Mouse (Mus musculus) MEL (cell line): Measurements from ENCODE around the gene Dcakd. TPM values are rescaled to one million over a fixed set of nuclear protein-coding genes. Genes with fewer than 3 reads are reported as not detected.

ENCODE experiments used
- DNase-seq: peaks from one replicate; pipeline ENCODE4 v3.0.0; 2011; ENCODE audit warnings: low read depth, low spot score
- H3K27ac ChIP-seq: 2 replicates; pipeline ENCODE4 v1.5.1; 2012; ENCODE audit warnings: low read depth, mild to moderate bottlenecking, control low read depth, low read length, moderate library complexity; ENCODE audit not compliant: control insufficient read depth
- H3K27me3 ChIP-seq, 2 experiments: fragments of 150-350 bp in 1 of 2; sonication (generic) in 1 of 2; 2 replicates each; pipeline ENCODE4 v1.6.1; 2012; ENCODE audit warnings: low read length in 2 of 2, mild to moderate bottlenecking in 2 of 2, improper control_type of control experiment in 1 of 2, moderate library complexity in 1 of 2; ENCODE audit not compliant: insufficient read depth in 2 of 2, control insufficient read depth in 1 of 2
- H3K36me3 ChIP-seq, 2 experiments: 2 replicates each; pipeline ENCODE4 v1.6.1; 2012 to 2014; ENCODE audit warnings: low read length in 2 of 2, improper control_type of control experiment in 1 of 2, inconsistent platforms in 1 of 2, mild to moderate bottlenecking in 1 of 2; ENCODE audit not compliant: insufficient read depth in 2 of 2, control insufficient read depth in 1 of 2
- H3K4me1 ChIP-seq, 2 experiments: fragments of 150-350 bp in 1 of 2; sonication (generic) in 1 of 2; 2 replicates each; pipeline ENCODE4 v1.6.1; 2012; ENCODE audit warnings: low read length in 2 of 2, improper control_type of control experiment in 1 of 2, mild to moderate bottlenecking in 1 of 2; ENCODE audit not compliant: insufficient read depth in 2 of 2, control insufficient read depth in 1 of 2
- H3K4me3 ChIP-seq, 2 experiments: fragments of 150-350 bp in 1 of 2; sonication (generic) in 1 of 2; 2 replicates each; pipeline ENCODE4 v1.5.1; 2012; ENCODE audit warnings: low read depth in 2 of 2, low read length in 2 of 2, mild to moderate bottlenecking in 2 of 2, moderate library complexity in 2 of 2, control low read depth in 1 of 2, improper control_type of control experiment in 1 of 2; ENCODE audit not compliant: control insufficient read depth in 1 of 2, insufficient read depth in 1 of 2
- H3K79me2 ChIP-seq: 2 replicates; pipeline ENCODE4 v1.6.1; 2012; ENCODE audit warnings: mild to moderate bottlenecking, low read length, moderate library complexity; ENCODE audit not compliant: control insufficient read depth, poor library complexity, insufficient read depth
- H3K9ac ChIP-seq: 2 replicates; pipeline ENCODE4 v1.6.1; 2012; ENCODE audit warnings: low read depth, mild to moderate bottlenecking, control low read depth, low read length, moderate library complexity; ENCODE audit not compliant: control insufficient read depth, poor library complexity, severe bottlenecking
- H3K9me3 ChIP-seq: fragments of 150-350 bp; sonication (generic); replicated peaks from 2 replicates; pipeline ENCODE4 v1.6.1; 2012; ENCODE audit warnings: mild to moderate bottlenecking, low read length, improper control_type of control experiment, moderate library complexity; ENCODE audit not compliant: insufficient read depth
- BHLHE40 ChIP-seq: IDR thresholded peaks from 2 replicates; pipeline ENCODE4 v1.6.1; 2012; ENCODE audit warnings: low read depth, mild to moderate bottlenecking, inconsistent platforms, low read length, improper control_type of control experiment, borderline replicate concordance
- CTCF ChIP-seq, 3 experiments: IDR thresholded peaks in 2 of 3; conservative IDR thresholded peaks in 1 of 3; 2 replicates each; pipeline ENCODE4 v1.5.1; 2011 to 2012; ENCODE audit warnings: low read length in 3 of 3, low read depth in 2 of 3, mild to moderate bottlenecking in 2 of 3, improper control_type of control experiment in 1 of 3, inconsistent platforms in 1 of 3, mixed read lengths in 1 of 3, moderate library complexity in 1 of 3; ENCODE audit not compliant: control insufficient read depth in 1 of 3, insufficient read depth in 1 of 3, poor library complexity in 1 of 3, severe bottlenecking in 1 of 3
- E2F4 ChIP-seq: IDR thresholded peaks from 2 replicates; pipeline ENCODE4 v1.6.1; 2011; ENCODE audit warnings: low read depth, low read length, improper control_type of control experiment, borderline replicate concordance
- ETS1 ChIP-seq: IDR thresholded peaks from 2 replicates; pipeline ENCODE4 v1.6.1; 2012; ENCODE audit warnings: low read depth, mild to moderate bottlenecking, inconsistent platforms, low read length, improper control_type of control experiment, moderate library complexity
- JUND ChIP-seq: IDR thresholded peaks from 2 replicates; pipeline ENCODE4 v1.6.1; 2011; ENCODE audit warnings: low read depth, mild to moderate bottlenecking, improper control_type of control experiment, low read length
- MAFK ChIP-seq: IDR thresholded peaks from 2 replicates; pipeline ENCODE4 v1.6.1; 2011; ENCODE audit warnings: low read depth, mild to moderate bottlenecking, low read length, improper control_type of control experiment, borderline replicate concordance
- MAX ChIP-seq: IDR thresholded peaks from 2 replicates; pipeline ENCODE4 v1.6.1; 2011; ENCODE audit warnings: low read length, improper control_type of control experiment
- MAZ ChIP-seq: IDR thresholded peaks from 2 replicates; pipeline ENCODE4 v1.6.1; 2012; ENCODE audit warnings: low read depth, mild to moderate bottlenecking, inconsistent platforms, low read length, improper control_type of control experiment
- MEF2A ChIP-seq: IDR thresholded peaks from 2 replicates; pipeline ENCODE4 v1.6.1; 2014; ENCODE audit warnings: low read depth, mild to moderate bottlenecking, inconsistent platforms, low read length, improper control_type of control experiment; ENCODE audit not compliant: poor library complexity, insufficient replicate concordance, severe bottlenecking; ENCODE audit errors: extremely low read depth
- MYB ChIP-seq: IDR thresholded peaks from 2 replicates; pipeline ENCODE4 v1.6.1; 2011; ENCODE audit warnings: mild to moderate bottlenecking, low read depth, low read length, improper control_type of control experiment
- MYC ChIP-seq: IDR thresholded peaks from 2 replicates; pipeline ENCODE4 v1.6.1; 2011; ENCODE audit warnings: low read depth, mild to moderate bottlenecking, low read length, improper control_type of control experiment, moderate library complexity
- NRF1 ChIP-seq: IDR thresholded peaks from 2 replicates; pipeline ENCODE4 v1.6.1; 2014; ENCODE audit warnings: low read depth, mild to moderate bottlenecking, inconsistent platforms, low read length, improper control_type of control experiment, moderate library complexity; ENCODE audit not compliant: poor library complexity, insufficient read depth, severe bottlenecking
- POLR2AphosphoS5 ChIP-seq: IDR thresholded peaks from 2 replicates; pipeline ENCODE4 v1.6.1; 2012; ENCODE audit warnings: low read depth, borderline replicate concordance, mild to moderate bottlenecking, inconsistent platforms, low read length, moderate library complexity, mixed read lengths
- SIN3A ChIP-seq: IDR thresholded peaks from 2 replicates; pipeline ENCODE4 v1.6.1; 2012; ENCODE audit warnings: low read length, improper control_type of control experiment, inconsistent platforms
- SMC3 ChIP-seq: IDR thresholded peaks from 2 replicates; pipeline ENCODE4 v1.6.1; 2011; ENCODE audit warnings: low read depth, low read length, improper control_type of control experiment
- TBP ChIP-seq: IDR thresholded peaks from 2 replicates; pipeline ENCODE4 v1.8.0; 2011; ENCODE audit warnings: low read depth, low read length, improper control_type of control experiment
- UBTF ChIP-seq: IDR thresholded peaks from 2 replicates; pipeline ENCODE4 v1.6.1; 2012; ENCODE audit warnings: low read depth, mild to moderate bottlenecking, inconsistent platforms, low read length, improper control_type of control experiment, moderate library complexity, borderline replicate concordance; ENCODE audit not compliant: insufficient read depth
- ZNF384 ChIP-seq: IDR thresholded peaks from 2 replicates; pipeline ENCODE4 v1.6.1; 2012; ENCODE audit warnings: low read depth, mild to moderate bottlenecking, inconsistent platforms, low read length, improper control_type of control experiment
- polyA plus RNA-seq, 2 experiments: library from polyadenylated mRNA; stranded (reverse) in 1 of 2; unstranded in 1 of 2; fragments of >175 nt in 1 of 2; fragments of >200 nt in 1 of 2; gene quantifications; 2 replicates each; pipeline versions ENCODE4 v1.2.1 to v1.2.4; 2012; ENCODE audit warnings: low replicate concordance in 2 of 2, low read depth in 1 of 2; ENCODE audit not compliant: insufficient read length in 2 of 2, insufficient read depth in 1 of 2, missing spikeins in 1 of 2
- total RNA-seq: library from RNA; depleted of rRNA; stranded (reverse); fragments of 300-350 nt; gene quantifications from 2 replicates; pipeline ENCODE4 v1.2.3, GENCODE M21; 2012

Dcakd gene
- total and polyA plus RNA-seq, 3 experiments: 15.6 to 112 (median 82.3) TPM

GRCm38 (mm10) chr11:103019325-103019724, 8.8 kb downstream of the Dcakd start:
- peaks cover 11% of the 10 kb centered on the region for H3K79me2 ChIP-seq
- H3K9ac ChIP-seq: no peak overlapping the region
- TF ChIP-seq POLR2AphosphoS5 (no peak), TBP (no peak), ZNF384 (no peak), MYB (no peak), MAFK (no peak), MAZ (no peak), BHLHE40 (no peak), MYC (no peak), NRF1 (no peak), MEF2A (no peak)

DNA sequence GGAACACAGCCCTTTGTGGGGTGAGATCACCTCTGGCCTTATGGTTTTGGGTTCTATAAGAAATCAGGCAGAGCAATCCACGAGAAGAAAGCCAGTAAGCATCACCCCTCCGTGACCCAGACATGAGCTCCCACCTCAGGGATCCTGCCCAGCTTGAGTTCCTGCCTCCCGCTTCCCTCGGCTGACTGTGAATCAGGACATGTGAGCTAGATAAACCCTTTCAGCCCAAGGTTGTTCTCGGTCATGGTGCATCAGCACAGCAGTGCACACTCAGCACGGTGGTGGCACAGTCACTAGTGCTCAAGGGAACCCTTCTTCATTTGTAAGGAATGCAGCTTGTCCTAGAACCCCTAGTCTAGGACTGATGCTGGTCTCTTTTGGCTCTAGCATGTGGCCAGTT, 9.3 kb downstream of the Dcakd start:
- Histone ChIP-seq H3K9ac (no peak overlapping the region), H3K4me3 (no peak overlapping the region), H3K4me1 (peaks cover 4 to 7% of the 10 kb centered on the region in 2 experiments), H3K36me3 (peaks cover 1 to 7% of the 10 kb centered on the region in 2 experiments; a peak in 2 of 4 replicates), H3K27me3 (no peaks in the 10 kb centered on the region), H3K27ac (no peak overlapping the region), H3K79me2 (peaks cover 11% of the 10 kb centered on the region), H3K9me3 (no peaks in the 10 kb centered on the region)
- DNase-seq: no peak
- TF ChIP-seq POLR2AphosphoS5 (no peak), E2F4 (no peak), SMC3 (no peak), UBTF (no peak), ETS1 (no peak), NRF1 (no peak), MAX (no peak), MYC (no peak), JUND (no peak), CTCF (IDR thresholded peaks at IDR 0.05 in 2 of 3, conservative IDR thresholded peaks at IDR 0.05 in 1 of 3; ENCODE audit: control insufficient read depth in 1 of 3, insufficient read depth in 1 of 3, low read depth in 2 of 3, low read length in 3 of 3, poor library complexity in 1 of 3, severe bottlenecking in 1 of 3) (no peak), ZNF384 (no peak), SIN3A (no peak)

More at GRCm38 (mm10) chr11:103019325-103019724, 8.8 kb downstream of the Dcakd start:
- DNase-seq: no peak
- Histone ChIP-seq H3K4me1 (peaks cover 4 to 7% of the 10 kb centered on the region in 2 experiments), H3K36me3 (peaks cover 1 to 7% of the 10 kb centered on the region in 2 experiments; a peak in 2 of 4 replicates), H3K9me3 (no peaks in the 10 kb centered on the region), H3K4me3 (no peak overlapping the region), H3K27ac (no peak overlapping the region), H3K27me3 (no peaks in the 10 kb centered on the region)
